Mouse (Mus musculus): ENCODE measurements around the gene Usp36.

Gene Usp36

DNA sequence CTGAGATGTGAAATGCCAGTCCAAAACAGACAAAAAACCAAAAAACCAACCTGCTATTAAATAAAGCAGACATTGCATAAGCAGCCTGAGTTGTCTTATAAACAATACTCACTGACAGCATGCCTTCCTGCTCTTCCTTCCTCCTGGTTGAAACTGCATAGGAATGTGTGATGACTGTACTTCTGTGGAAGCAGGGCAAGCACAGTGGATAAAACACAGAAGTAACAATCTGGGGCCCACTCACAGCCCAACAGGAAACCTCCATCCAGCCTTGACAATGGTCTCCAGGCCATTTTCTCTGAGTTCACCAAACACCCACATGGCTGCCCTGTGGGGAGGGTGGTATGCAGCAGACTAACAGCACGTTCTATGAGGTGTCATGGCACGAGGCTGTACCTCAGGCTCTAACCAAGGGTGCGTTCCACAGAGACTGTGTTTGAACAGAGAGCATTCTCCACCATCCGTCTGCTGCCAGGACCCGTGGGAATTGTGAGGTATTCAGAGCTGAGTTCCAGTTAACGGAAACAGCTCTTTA is 67.6 kb downstream of the Usp36 start:
- DNase-seq (ENCODE audit: low read depth): no peak

DNA sequence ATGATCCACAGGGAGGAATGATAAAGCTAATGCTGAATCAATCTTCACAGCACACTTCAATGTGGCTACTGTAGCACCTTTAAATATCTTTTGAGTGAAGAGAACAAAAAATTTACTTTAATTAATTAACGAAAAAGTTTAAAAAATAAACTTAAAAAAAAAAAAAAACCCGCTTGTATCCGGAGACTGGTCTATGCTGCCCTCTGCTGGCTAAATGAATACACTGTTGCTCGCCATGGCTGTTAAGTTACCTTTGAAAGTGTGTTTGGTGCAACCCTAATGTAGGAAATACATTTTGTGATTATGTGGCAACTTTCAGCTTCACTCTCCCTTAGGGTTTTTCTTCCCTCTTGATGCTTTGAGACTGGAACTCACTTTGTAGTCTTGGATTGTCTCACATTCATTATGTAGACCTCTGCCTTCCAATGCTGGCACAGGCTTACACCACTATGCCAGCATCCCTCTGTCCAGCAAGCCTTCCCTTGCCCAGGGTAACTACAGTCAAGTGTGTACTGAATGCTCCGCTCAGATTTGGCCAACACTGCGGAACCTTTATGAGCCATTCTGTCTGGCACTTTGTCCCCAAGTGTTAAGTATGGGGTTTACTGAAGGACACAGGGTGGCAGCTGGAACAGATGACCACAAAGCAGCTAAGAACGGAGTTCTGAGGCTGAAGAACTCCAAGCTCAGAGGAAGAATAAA is 69.3 kb downstream of the Usp36 start:
- DNase-seq (ENCODE audit: low read depth): peak; percentile 83

DNA sequence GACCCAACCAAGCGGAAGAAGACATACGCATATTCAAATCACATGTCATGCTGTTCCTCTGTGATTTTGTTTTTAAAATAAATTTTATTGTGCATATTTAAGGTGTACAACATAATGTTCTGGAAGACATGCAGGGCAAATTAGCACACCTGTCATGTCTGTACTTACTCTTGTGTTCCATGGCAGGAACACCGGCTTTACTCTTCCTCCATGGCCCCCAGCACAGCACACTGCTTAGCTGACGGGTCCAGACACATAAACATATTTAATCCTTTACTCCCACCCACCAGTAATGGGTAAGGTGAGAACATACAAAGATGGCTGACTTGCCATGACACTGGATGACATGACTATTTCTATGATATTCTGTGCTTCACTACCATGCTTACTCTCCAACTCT is 71.0 kb downstream of the Usp36 start:
- DNase-seq (ENCODE audit: low read depth): no peak

DNA sequence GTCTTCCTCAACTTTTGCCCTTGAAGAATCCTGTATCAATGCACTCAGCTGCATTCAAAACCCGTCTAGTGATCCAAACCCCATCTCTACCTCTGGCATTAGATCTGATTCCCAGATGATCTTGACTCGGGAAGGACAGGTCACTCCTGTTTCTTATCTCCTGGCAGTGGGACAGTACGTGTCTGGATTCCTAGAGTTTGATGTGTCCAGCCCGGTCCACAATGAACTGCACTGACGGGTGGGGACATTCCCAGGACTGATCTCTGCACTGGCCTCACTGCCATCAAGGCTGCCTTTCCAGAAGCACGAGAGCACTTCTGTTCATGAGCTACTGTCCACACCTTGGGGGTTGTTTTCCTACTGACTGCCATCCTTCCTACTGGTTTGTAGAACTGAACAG is 73.6 kb downstream of the Usp36 start:
- DNase-seq (ENCODE audit: low read depth): no peak

DNA sequence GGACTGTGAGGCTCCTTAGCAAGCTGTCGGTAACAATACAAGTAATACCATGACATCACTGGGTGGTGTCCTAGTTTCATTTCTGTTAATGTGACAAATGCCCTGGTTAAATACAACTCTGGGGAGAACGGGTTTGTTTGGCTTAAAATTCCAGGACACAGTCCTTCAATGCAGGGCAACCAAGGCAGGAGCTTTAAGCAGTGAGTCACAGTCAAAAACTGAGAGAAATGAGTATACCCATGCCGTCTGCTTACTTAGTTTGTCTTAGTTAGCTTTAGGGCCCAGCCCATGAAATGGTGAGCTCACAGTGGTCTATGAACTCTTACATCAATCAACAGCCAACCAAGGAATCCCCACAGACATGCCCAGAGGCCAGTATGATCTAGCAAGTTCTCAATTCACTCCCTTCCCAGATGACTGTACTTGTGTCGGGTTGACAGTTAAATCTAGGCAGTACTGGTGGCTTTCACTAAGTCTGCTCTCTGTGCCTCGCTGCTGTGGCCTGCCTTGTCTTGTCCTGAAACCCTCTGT is 74.1 kb downstream of the Usp36 start:
- peak; percentile 80 for DNase-seq (ENCODE audit: low read depth)

DNA sequence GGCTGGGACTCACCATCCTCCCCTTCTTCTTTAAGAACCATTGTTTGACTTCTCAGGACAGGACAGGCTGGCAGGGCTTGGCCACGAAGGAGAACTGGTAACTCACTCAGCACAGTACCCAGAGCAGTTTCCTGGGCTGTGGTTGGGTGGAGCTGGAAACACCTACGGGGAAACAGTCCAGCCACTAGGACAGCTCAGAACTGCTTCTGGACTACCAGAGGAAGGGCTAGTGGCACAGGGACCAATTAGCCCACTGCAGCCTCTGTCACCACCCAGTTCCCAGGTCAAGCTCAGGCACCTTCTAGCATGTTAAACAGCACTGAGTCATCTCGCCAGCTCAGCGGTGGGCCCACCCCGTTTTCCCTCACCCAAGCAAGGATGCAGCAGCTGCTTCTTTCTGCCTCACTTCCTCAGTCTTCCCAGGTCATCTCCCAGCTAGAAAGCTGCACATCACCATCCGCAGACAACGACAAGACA is 77.4 kb downstream of the Usp36 start:
- DNase-seq (ENCODE audit: low read depth): peak; percentile 35

DNA sequence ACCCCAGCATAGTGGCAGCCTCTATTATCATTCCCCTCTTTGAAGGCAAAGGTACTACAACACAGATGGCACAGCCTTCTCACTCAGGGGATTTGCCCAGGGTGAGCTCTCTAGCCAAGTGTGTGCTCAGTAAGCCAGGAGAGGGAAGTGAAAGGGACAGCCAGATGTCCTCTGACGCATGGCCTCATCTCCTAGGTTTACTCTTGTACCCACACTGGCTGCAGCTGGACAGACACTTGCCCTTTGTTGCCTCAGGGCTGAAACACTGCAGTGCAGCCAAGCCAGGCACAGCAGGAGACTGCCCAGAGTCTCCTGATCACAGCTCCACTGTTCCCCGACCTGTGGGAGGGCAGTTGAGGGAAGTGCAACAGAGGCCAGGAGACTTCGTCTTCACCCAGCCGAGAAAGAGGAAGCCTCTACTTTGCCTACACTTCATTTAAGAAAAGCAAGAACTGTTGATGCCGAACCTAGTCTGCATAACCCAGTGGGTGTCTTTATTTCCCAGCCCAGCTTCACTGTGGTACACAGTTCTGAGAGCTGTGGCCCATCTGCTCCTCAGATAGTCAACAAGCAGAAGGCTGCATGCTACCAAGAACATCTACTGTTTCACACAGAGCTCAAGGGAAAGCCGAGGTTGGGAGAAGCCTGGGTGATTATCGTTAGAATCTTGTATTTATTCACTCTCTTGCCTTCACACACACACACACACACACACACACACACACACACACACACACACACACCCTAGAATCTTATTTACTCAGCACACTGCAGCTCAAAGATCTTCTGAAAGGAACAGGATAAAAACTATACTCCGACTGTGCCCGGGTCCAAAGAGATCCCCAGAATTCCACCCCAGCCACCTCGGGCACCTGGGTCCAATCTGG is 78.1 kb downstream of the Usp36 start:
- DNase-seq (ENCODE audit: low read depth): no peak

DNA sequence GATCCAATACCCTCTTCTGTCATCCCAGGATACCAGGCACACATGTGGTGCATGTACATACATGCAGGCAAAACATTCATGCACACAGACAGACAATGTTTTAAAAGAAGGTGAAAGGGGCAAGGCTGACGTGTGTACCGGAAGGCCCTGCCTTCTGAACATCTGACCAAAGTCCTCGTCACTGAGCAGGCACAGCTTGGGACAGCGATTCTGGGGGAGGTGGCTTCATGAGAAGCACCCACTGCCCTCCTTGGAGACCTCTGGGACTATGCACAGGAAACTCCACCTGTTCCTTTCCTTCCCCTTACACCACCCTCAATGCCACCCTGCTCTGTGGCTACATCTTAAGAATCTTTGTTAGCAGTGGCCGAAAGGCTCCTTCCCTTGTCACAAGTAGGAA is 79.1 kb downstream of the Usp36 start:
- no peak for DNase-seq (ENCODE audit: low read depth)

DNA sequence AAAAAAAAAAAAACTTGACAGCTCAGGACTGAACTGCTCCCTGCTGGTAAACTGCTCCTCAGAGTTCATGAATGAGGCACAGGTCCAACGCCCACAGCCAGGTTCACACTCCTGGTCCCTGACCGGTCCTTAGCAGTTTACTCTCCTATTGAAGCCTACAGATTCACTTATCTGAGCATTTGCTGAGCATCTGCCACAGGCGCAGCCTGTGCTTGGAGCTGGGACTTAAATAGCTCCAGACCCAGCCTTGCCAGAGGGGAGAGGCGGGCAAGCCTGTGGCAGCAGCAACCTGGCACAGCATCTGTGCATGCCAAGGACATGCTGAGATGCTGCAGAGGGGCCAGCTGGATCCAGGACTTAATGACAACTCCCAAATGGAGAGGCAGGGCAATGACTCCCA is 79.9 kb downstream of the Usp36 start:
- no peak for DNase-seq (ENCODE audit: low read depth)
